Mouse (Mus musculus) bone marrow macrophage, adult 2 months (primary cell): ENCODE data around the gene Crb2.

Source experiments
- CTCF ChIP-seq: IDR thresholded peaks from 2 replicates; pipeline ENCODE4 v1.5.1; 2012; ENCODE audit warnings: low read depth, mild to moderate bottlenecking, low read length, moderate library complexity
- POLR2A ChIP-seq: IDR thresholded peaks from 2 replicates; pipeline ENCODE4 v1.6.1; 2012; ENCODE audit warnings: mild to moderate bottlenecking, low read depth, low read length, borderline replicate concordance

DNA sequence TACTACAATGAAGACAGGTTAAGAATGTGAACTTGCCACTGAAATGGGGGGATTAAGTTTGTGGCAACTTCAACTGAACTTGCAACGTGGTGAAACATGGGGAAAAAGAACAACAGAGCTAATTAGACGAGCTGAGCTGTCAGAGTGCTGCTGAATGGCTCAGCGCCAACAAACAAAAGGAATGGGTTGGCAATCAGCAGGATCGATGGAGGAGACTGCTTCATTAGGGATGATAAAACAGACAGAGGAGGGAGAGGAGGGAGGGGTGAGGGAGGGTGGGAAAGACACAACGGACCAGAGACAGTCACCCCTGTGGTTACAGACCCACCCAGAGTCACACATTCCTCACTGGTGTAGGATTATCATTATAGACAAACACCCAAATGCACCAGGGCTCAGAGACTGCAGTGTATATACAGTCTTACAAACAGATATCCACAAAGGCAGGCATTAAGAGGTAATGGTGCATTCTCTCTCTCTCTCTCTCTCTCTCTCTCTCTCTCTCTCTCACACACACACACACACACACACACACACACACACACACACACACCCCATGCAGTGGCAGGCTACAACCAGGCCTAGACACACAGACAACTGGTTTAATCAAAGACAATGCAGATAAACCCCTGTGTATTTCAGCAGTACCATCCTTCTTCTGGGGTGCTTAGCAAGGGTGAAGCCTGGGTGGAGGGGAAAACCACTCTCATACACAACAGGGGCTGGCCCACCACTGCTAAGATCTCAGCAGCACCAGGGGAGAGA lies 42.9 kb downstream of the Crb2 start:
- TF ChIP-seq CTCF (no peak), POLR2A (no peak)
